Mouse (Mus musculus): ENCODE results near the gene Capn2.

- no peak for TF ChIP-seq CTCF (IDR thresholded peaks at IDR 0.05; ENCODE audit: low read depth, low read length)
- TF ChIP-seq POLR2A (IDR thresholded peaks at IDR 0.05; ENCODE audit: extremely low read depth, insufficient read depth, low read length): no peak
Measured at GRCm38 (mm10) chr1:182533583-182533982, 16.2 kb upstream of the Capn2 start.
